Mouse (Mus musculus): ENCODE results near the gene Ceacam19. TPM values are rescaled to one million over a fixed set of nuclear protein-coding genes. Genes with fewer than 3 reads are reported as not detected.
A peak's percentile ranks its signal among the peaks of the same experiment; 100 is the strongest.

The Ceacam19 gene
- total RNA-seq, 2 experiments from 2014 or later, result not detected

GRCm38 (mm10) chr7:19910421-19911291 lies 22.9 kb upstream of the Ceacam19 start:
- peak; percentile 97 for ATAC-seq (replicated peaks; ENCODE audit: poor library complexity, severe bottlenecking)

GRCm38 (mm10) chr7:19889881-19890280 lies 2.1 kb upstream of the Ceacam19 start:
- peak; percentile 68 for ATAC-seq (replicated peaks; ENCODE audit: poor library complexity, severe bottlenecking)

DNA sequence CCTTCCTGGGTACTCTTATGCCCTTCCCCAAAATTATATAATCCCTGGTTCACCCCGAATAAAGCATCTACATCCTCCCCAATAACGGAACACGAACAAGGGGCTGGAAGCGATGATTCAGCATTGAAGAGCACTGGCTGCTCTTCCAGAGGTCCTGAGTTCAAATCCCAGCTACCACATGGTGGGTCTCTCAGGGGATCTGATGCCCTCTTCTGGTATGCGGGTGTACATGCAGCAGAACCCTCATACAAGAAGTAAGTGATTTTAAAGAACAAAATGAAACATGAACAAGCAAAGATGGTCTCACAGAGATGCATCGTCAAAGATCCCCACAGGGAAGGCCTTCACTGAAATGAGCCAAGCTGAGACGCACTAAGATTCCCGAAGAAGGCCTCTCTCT lies 7.0 kb downstream of the Ceacam19 start:
- no peak for ATAC-seq (replicated peaks; ENCODE audit: poor library complexity, severe bottlenecking)

DNA sequence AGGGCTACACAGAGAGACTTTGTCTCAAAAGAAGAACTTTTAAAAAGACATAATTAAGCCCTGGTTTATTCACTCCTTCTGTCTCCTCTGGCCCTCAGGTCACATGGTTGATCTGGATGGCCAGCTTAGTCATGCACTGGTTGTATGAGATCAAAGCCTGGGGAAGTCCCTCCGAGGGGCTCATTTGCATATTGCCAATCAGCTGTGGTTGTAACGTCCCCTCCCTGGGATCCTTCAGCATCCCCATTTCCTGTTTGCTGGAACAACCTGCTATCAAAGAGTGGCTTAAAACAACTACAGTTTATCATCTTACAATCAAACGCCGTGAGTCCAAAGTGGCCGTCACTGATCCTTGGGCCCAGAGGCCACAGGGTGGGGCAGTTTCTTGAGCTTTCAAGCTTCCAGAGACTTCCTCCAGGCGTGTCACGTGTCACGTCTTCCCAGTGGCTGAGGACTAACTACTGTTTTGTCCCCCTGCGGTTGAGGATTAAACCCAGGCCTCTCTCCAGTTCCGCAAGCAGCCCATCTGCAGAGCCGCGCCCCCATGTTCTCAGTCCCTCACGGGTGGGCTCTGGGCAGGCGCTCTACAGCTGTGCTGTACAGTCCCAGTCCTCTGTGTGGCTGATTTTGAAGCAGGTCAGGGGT lies 10.9 kb downstream of the Ceacam19 start:
- peak; percentile 75 for ATAC-seq (replicated peaks; ENCODE audit: poor library complexity, severe bottlenecking)

- ATAC-seq (replicated peaks; ENCODE audit: poor library complexity, severe bottlenecking), result peak; percentile 50
Measured at GRCm38 (mm10) chr7:19875948-19876682, 11.7 kb downstream of the Ceacam19 start.

GRCm38 (mm10) chr7:19871943-19872601 lies 15.7 kb downstream of the Ceacam19 start:
- ATAC-seq (replicated peaks; ENCODE audit: poor library complexity, severe bottlenecking), result no peak

- peak; percentile 86 for ATAC-seq (replicated peaks; ENCODE audit: poor library complexity, severe bottlenecking)
Measured at GRCm38 (mm10) chr7:19871137-19871621, 16.6 kb downstream of the Ceacam19 start.

GRCm38 (mm10) chr7:19867751-19868399 lies 19.9 kb downstream of the Ceacam19 start:
- no peak for ATAC-seq (replicated peaks; ENCODE audit: poor library complexity, severe bottlenecking)

- no peak for ATAC-seq (replicated peaks; ENCODE audit: poor library complexity, severe bottlenecking)
Measured at GRCm38 (mm10) chr7:19866490-19866889, 21.3 kb downstream of the Ceacam19 start.

GRCm38 (mm10) chr7:19865246-19866036 lies 22.3 kb downstream of the Ceacam19 start:
- ATAC-seq (replicated peaks; ENCODE audit: poor library complexity, severe bottlenecking), result no peak

- ATAC-seq (replicated peaks; ENCODE audit: poor library complexity, severe bottlenecking), result no peak
Measured at GRCm38 (mm10) chr7:19864241-19864640, 23.5 kb downstream of the Ceacam19 start.

DNA sequence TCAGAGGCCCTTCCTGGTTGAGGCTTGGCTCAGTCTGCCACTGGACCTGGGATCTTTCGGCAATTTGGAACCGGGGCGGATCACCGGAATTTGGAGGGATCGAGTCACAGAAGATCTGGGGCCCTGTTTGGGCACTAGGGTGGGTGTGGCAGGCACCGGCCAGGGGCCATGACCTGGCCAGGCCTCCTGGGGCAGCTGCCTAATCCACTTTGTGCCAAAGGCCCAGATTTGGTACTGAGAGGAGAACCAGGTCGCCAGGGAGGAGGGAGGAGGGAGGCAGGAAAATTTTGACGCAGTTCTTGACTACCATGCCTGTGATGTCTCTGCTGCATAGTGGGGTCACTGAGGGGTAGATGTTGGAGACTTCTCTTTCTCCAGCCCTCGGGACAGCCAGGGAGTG lies 26.6 kb downstream of the Ceacam19 start, which contains the start of gene Ceacam16:
TSS of gene Ceacam16 (minus strand) at position 101 of the 400 bp plus-strand sequence.
- ATAC-seq (replicated peaks; ENCODE audit: poor library complexity, severe bottlenecking), result no peak

GRCm38 (mm10) chr7:19859740-19860139 lies 28.0 kb downstream of the Ceacam19 start:
- ATAC-seq (replicated peaks; ENCODE audit: poor library complexity, severe bottlenecking), result no peak

- ATAC-seq (replicated peaks; ENCODE audit: poor library complexity, severe bottlenecking), result peak; percentile 66
Measured at GRCm38 (mm10) chr7:19856283-19856682, 31.5 kb downstream of the Ceacam19 start.

DNA sequence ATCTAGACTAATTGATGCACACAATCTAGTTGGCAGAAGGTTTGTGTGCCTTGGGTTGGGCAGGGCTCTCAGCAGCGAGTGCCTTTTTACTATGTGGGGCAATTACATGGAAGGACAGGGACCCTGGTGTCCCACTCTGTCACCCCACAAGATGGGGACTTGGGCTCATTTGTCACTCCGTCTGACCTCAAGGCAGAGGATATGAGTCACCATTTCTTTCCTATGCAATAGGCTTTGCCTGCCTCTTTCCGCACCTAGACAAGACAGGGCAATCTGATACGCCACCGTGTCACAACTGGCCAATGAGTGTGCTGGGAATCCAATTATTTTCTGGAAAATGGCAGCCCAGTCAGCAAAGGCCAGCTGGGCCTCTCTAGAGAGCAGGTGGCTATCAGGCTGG lies 32.1 kb downstream of the Ceacam19 start:
- peak; percentile 69 for ATAC-seq (replicated peaks; ENCODE audit: poor library complexity, severe bottlenecking)

DNA sequence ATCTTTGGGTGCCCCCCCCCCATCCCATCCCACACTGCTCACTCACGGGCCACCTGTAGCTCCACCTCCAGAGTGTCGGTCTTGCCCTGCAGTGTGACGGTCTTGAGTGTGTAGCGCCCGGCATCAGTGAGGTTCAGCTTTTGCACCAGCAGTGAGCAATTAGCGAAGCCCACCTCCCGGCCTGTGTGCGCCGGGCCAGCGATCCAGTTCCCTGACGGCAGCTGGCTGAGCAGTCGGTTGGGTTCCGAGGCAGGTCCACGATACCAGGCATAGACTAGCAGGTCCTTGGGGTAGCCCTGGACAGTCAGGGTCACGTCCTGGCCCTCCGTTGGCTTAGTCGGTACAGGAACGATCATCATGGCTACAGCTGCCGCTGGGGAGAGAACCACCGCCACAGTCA lies 34.2 kb downstream of the Ceacam19 start:
- ATAC-seq (replicated peaks; ENCODE audit: poor library complexity, severe bottlenecking), result no peak

DNA sequence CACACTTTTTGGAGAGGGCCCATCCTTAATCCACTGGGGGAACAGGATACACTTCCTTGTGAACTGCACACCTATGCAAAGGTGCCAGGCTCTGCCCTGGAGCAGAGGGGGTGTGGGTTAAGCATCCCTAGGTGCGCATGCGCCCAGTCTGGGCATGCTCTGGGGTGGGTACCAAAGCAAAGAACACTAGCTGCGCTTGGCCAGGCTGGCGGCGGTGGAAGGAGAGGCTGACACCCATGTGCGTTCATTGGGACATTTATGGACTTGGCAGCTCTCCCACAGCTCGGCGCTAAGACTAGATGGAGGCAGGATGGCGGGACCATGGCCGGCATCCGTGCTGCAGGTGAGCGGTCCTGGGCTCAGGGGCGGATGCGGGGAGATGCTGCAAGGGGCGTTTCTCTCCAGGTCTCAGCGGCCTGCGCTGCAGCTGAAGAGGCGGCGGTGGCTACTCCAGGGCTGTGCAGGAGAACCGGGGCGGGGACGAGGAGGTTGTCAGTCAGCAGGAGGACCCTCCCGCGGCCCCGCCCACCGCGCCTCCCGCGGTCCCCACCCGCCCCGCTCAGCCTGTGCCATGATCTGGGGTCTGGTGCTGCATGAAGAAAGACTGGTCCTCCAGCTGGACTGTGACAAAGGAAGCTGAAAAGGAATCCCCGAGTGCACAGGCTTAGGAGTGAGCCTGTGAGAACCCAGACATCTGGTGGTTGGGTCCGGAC lies 35.8 kb downstream of the Ceacam19 start, which contains the start of gene Gm19345:
TSS of gene Gm19345 (plus strand) at position 146 of the 713 bp plus-strand sequence.
- ATAC-seq (replicated peaks; ENCODE audit: poor library complexity, severe bottlenecking), result peak; percentile 21

GRCm38 (mm10) chr7:19844521-19845171 lies 43.1 kb downstream of the Ceacam19 start:
- peak; percentile 72 for ATAC-seq (replicated peaks; ENCODE audit: poor library complexity, severe bottlenecking)

Data from granulocyte monocyte progenitor cell, adult 5-6 weeks (primary cell).